Mouse (Mus musculus): ENCODE data around the gene Fhit.

Fhit gene

DNA sequence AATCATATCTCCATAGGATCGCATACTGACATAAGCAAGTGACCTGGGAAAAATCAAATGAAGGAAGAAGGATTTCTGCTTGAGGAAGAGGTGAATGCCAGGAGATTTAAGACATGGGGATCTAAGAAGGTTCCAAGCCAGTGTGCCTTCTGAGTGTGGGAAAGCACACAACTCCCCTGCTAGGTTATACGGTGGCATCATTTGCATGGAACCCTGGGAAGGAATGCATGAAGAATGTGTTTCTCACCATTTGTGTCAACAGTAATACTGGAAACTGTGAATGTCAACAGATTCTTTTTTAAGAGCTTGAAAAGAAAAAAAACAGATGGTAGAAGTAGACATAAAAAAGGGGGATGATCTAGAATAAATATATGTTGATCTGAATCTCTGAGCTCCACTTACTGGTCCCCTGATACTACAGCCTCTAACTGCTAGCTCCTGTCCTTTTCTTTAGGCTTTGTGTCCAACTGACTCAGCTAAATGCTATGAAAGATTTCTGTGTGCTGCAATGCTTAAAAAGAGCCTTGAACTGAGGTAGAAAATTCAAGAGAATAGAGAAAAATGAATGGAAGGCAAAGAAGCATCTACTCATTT, 1473.1 kb downstream of the Fhit start:
- CTCF ChIA-PET = no interaction called here

DNA sequence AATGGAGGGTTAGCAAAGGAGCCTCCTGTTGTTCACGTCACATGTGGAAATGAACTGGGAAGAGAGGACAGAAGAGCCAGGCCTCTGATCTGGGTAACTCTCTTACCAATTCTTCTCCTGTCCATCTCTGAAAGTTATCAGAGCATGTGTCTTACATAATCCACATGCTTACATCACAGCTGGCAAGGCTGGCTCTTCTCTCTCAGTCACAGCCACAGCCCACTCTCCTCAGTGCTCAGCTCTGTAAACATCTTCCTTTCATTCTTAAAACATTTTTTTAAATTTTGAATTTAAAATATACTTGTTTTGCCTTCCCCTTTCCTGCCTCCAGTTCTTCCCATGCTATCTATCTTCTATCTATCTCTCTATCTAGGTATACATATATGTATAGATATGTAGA, 1477.5 kb downstream of the Fhit start:
- CTCF ChIA-PET = no interaction called here

DNA sequence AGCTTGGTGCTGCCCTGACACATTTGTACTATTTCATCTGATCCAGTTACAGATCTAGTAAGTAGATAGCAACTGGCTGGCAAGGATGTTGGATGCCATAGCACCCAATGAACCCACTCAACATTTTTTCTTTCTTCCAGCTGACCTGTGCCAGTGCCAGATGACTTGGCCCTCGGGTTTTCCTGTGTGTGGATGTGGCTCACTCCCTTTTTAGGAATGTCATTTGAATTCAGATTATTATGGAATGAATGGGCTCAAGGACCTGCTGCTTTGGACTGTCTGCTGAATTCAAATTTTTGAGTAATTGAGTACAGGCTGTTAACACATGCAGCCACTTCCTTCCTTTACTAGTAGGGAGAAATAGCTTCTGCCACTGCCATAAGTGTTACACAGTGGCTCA, 1489.1 kb downstream of the Fhit start:
- CTCF ChIA-PET = no interaction called here

DNA sequence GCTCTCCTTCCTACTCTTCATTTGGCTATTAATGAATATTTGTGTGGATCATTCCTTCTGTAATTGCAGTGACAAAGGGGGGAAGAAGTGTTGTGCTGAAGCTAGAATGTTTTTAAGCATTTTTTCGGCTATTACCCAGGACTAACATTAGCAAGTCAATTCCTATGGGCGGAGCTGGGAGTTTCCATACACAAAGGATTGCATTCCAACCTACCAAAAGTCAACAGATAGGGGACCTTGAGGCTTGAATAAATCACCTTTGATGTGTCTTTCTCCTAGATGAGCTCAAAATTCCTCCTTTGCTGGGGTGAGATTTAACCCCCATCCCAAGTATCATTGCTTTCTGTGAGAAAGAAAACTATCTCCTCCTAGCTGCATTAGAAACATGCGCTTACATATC, 1490.1 kb downstream of the Fhit start:
- CTCF ChIA-PET = no interaction called here

DNA sequence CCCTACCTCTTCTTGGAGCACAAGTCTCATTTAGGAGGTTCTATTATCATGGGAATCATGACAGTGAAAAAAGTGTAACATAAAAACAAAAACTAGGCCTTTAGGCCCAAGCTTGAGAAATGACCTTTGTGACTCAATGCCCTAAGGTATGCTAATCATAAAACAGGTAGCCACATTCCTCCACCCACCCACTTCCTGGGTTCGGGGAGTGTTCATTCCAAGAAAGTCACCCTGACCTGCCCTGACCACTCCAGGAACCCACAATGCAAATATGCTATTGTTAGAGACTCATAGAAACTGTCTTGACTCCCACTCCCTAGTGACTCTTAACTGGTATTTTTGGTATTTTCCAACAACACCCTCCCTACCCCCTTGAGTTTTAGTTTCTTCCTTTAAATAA, 1492.1 kb downstream of the Fhit start:
- CTCF ChIA-PET = no interaction called here

DNA sequence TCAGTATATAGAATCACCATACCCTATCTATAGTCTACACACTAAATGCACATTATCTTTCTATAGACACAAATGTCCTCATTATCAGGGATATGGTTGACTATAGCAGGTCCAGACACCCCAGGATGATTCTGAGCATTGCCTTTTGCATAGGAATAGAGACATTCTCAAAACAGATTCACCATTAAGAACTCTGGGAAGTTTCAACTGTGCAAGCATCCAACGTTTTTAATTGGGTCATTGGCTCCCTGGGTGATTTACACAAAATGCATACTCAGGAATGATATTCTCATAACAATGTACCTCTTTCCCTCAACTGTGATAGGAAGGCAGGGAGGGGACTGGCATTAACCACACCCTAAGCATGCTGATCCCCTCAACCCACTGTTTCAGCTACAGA, 1503.4 kb downstream of the Fhit start:
- CTCF ChIA-PET = no interaction called here

DNA sequence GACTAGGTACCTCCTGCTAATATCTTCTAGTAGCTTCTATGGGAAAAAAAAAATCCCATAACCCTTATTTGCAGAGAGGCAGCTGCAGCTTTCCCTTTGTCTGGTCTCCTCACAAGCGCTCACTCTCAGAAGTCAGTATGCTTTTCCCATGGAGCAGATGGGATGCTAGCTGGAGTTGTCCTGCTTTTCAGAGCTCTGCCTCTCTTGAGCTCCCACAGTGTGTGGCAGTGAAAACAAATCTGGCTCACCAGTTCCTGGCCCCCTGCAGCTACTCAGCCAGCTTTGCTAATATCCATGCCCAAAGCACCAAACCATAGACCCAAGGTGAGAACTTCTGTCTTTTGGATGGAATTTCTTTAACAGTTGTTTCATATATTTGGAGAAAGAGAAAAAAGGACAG, 1510.4 kb downstream of the Fhit start:
- CTCF ChIA-PET = no interaction called here

DNA sequence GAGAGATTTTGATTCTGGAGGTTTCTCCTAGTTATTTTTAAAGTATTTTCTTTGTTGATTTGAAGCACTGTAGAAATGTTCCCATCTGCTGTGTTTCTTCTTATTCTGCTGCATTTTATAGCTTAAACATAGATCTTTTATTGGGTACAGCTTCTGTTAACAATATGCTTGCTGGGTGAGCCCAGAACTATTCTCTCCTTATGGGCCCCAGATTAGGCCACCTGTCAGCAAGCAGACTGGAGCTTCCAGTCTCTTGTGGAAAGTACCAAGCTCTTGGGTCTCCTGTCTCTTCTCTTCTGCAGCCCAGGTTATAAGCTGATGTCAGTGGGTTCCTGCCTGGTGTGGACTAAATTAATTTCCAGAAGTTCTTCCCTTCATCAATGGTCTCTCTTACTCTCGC, 1513.4 kb downstream of the Fhit start:
- CTCF ChIA-PET = no interaction called here

DNA sequence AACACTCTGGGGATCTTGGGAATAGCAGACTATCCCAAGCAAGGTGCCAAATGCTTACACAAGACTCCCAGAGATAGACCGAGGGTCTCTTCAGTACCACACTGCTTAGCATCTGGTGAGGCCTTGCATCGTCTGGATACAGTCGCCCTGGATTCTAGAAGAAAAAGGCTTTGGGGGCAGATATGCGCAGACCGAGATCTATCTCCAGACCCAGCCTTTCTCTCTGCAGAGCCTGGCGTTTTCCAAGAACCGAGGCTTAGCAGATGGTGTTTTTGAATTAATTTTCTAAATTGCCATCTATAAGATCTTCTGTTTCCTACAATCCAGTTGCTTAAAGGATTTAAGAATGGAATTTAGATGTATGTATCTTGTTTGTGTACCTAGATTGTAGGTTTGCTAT, 1515.6 kb downstream of the Fhit start:
- CTCF ChIA-PET = no interaction called here

DNA sequence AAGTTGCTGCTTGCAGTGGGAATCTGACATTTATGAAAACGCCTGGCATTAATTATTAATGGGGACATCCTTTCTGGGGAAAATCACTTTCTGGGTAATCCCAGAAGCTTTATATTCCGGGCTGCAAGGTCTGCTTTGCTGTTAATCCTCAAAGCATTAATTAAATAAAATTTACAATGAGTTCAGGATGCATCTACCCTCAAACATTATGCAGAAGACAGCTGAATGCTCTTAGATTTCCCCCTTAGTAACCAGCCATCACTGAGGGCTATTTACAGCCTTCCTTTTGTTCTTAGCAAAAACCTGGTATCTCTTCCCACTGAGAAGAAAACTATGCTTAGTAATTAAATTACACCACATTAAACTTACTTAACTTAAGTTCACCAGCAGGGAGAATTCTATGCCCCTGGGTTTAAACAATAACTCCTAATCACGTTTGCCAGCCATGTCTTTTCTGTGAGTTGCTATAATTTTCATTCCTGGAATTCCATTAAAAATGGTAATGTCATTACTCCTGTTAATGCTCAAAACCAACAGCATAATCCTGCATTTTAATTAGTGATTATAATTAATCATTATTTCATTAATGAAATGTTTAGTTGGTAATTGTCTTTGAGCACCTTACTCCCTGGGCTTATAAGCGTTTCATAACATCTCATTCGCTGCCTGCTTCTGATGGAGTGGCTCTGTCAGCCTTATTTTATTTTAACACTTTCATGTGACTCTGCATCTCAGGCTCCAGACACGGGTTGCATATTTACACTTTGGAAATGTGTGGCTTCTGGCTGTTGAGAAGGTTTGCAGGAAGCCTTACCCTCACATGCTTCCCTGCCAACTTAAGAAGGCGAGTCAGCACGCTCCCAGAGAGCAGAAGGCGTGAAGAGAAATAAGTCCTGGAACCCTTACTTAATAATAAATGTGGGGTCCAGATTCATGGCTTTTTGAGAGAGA, 1517.3 kb downstream of the Fhit start:
- CTCF ChIA-PET = interaction anchor here (0.6 kb wide), 1 partner anchor 1377 kb away, joined by 3 read pairs; no protein-coding TSS in a partner anchor

DNA sequence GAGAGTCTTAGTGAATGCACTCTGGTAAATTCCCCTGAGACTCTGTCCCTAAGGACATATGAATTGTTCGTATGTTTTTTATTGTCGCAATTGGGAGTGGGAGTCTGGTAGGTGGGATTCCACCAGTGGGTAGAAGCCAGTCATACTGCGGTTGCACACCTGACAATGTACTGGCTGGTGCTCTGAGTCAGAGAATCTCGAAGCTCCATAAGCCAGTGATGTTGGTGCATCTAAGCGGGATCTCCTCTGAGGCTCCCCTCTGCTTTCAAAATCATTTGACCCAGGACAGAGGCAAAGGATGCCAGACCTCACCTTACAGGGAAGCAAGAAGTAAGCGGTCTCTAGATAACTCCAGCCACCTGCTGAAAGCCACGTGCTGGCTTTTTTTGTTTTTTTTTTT, 1518.1 kb downstream of the Fhit start:
- CTCF ChIA-PET = no interaction called here

DNA sequence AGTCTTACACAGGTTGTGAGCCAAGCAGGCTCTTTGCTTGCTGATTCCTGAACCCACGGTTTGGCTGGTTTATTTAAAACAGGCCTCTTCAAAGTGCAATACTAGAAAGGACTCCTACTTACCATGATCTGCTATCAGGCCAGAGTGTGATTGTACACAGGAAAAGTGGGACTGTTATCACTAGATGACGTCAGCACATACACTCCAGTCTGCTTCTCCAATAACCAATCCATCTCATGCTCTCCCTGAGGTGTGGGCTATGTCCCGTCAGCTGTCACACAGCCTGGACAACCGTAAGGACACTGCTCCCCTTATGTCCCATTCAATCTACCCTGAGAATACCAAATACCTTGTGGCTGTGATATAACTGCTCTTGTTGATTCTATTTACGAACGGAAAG, 1519.2 kb downstream of the Fhit start:
- CTCF ChIA-PET = no interaction called here

DNA sequence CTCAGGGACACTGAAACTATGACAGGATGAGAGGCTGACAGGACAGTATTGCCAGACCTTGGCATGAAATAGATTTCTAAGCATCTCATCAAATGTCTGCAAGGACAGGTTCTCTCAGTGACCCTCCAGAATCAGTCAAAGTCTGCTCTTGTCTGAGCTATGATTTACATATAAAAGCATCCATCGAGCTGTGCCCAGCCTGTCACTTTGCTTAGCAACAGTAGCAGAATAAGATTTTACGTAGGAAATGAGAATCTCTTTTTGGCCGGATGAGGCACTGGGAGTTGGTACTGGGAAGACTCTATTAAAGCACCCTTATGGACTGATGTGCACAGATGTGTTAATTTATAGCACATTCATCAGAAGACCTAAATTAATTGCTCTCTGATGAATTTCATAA, 1519.8 kb downstream of the Fhit start:
- CTCF ChIA-PET = no interaction called here

DNA sequence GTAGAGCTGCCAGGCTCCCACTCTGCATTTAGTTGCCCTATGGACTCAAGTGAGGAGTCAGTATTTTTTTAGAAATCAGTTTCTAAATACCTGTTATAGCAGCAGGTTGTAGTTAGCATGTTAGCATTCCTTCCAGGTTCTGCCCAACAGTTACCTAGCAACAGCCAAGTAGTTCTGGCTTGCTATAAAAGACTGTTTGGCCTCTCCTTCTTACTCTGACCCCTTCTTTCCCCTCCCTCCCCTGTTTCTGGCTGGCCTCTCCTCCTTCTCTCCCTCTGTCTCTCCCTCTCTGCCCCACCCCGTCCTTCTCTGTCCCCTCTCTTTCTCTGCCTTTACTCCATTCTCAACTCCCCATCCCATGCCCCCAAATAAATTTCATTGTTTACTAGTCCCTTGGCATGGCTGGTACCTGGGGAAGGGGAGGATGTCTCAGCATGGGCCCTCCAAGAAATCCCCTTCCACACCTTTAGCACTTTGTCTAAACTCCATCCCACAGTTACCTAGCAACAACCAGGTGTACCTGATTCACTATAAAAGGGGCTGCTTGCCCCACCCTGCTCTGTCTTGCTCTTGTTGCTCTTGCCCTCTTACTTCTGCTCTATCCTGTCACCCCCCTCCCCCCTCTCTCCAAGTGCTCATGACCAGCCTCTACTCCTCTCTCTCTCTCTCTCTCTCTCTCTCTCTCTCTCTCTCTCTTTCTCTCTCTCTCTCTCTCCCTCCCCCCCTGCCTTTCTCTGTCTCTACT, 1527.4 kb downstream of the Fhit start:
- CTCF ChIA-PET = no interaction called here

DNA sequence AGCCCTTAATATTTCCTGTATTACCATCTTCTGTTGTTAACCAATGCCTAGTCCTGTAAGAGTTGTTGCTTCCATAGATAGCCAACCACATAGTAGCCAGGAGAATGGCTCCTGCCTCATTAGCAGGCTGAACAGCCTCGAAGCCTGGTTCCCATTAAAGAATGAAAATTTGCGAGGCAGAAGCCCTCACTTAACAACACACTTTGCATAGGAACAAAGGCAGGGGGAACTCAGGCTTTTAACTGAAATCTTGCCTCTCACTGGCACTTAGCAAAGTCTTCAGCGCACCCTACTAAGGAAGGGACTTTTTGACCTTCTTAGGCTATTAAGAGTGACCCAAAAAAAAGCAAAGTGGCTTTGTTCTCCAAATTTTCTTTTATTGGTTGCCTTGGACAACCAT, 1529.3 kb downstream of the Fhit start:
- CTCF ChIA-PET = no interaction called here

DNA sequence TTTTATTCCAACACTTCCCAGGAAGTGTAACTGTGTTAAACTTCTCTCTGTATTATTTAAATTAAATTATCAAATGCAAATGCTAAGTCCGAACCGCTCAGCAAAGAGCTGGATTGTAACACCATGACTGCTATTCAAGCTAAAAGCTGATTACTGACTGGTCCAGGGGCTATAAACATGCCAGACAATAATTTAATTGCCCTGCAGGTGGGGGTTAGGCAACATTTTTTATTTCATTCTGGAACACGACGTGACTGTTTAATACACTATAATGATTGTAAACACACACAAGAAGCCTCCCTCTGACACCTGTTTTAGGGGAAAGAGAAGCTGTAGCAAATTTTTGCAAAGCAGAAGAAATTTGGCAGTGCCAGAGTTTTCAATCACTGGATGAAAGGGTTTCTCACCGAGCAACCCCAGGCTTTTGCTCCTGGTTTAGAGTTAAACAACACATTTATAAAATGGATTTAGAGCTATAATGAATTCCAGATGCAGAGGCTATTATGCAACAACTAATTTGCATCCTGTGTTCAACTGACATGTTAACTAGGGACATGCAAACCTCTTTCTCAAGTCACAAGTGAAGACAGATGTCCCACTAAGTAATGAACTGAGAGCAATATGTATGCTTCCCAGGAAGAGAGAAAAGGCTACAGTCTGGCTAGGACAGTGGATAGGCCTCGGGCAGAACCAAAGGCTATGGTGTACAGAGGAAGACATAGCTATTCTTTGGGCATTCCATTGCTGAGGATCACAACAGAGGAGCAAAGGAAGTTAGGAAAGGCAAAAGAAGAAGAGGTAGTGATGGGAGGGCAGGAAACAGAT, 1538.4 kb downstream of the Fhit start:
- CTCF ChIA-PET = interaction anchor here (0.5 kb wide), 1 partner anchor 14 kb away, joined by 4 read pairs; no protein-coding TSS in a partner anchor

DNA sequence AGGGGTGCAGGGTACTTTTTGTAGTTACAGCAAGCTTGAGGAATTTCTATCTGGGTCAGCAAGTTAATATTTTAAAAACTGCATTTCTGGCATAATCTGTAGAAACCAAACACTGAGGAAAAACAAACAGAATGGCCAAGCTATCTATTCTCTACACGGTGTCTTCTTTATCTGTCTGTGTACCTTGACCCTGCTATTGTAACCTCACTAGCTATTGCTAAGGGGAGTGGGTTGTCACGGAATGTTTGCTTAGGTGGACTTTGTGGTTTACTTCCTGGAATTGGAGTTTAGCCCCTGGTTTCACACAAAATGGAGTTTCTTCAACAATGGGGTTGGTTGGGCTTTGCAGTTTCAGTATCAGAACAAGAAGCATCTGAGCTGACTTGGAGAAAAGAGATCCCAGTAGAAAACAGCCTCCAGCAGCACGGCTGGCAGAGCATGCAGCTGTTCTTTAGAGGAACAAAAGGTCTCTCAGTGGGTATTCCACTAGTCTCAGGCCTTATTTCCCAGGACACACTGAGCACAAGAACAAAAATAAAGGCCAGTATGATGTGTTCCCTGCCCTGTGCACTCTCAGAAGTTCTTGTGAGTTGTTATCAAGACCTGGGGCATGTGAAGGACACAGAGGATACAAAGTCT, 1540.8 kb downstream of the Fhit start:
- CTCF ChIA-PET = no interaction called here

DNA sequence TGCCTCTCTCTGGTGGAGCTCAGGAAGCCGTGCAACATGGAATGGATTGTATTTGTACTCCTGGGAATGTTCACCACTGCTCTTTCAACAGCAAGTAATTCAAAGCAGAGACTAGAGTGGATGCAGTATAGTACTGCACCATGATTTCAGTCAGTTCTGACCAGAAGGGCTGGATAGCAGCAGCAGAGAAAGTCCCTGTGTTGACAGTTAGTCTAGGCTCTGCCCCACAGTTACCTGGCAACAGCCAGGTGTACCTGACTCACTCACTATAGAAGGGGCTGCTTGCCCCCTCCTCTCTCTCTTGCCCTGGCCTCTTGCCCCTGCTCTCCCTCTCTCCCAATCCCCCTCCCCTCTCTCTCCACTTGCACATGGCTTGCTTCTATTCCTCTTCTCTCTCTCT, 1542.0 kb downstream of the Fhit start:
- CTCF ChIA-PET = no interaction called here

DNA sequence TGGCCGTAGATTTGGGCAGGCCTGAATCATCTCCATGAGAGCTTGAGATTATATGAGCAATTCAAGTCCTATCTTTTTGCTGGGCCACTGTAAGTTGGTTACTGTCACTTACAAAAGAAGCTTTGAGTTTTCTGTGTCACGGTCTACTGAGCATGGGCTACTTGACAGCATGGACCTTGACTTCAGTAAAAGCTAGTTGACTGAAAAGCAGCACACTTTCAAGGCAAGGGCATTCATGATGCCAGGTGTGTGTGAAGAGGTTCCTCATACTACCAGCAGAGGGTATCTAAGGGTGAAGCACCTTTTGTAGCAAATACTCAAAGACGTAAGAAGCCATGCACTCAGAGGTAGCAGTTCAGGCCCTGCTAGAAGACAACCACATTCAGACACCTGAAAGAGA, 1548.7 kb downstream of the Fhit start:
- CTCF ChIA-PET = no interaction called here

DNA sequence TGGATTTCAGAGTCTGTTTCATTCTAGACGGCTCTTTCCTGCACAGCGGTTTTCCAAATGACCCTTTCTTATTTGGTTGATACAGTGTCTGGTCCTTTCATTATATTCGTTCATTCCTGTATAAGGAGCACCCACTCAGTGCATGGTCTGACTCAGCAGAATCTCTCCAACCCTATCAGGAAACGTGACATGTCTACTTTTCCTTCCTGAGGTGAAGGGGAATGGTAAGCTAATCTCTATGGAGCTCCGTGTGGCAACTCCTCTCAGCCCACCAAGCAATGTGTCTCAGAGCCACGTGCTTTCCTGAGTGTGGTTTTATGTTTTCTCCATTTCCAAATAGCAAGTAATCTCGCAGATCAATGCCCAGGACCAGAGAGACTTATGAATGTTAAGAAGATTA, 1552.7 kb downstream of the Fhit start:
- CTCF ChIA-PET = no interaction called here

DNA sequence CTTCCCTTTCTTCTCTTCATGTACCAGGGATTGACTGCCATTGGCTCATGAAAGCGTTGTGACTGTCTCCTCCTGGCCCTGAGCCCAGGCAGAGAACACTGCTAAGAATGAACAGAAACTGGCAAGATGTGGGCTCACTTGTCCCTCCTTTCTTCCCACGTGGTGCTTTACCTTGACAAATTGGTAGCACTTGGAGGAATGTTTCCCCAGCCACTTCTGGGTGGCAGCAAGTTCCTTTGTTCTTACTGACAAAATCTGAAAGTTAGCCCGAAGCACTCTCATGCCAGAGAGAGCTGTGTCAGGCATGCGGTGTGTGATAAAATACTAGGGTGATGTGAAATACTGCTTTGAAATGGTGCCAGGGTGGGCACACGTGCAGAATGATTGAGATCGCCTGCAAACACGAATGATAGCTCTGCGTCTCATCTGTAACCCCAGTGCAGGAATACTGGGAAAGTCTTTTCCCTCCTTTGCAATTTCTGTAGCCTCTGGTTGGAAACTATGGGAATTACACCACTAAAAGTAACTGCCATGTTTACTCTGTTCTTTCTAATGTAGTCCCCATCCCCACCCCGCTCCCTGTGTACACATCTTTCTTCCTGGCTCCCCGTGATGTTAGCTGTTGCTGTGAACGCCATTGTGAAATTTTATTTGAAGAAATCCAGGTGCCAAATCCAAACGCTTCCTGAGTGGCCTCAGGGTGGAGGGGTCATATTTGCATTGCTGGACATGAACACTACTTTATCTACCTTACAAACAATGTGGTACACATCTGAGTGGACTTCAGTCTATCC, 1555.1 kb downstream of the Fhit start:
- CTCF ChIA-PET = no interaction called here

Measured in spleen, embryonic (tissue).